ENCODE assay signal across 17 mouse cellular contexts in genomic region chr17:62286086-62287080, GRCm38 (mm10).
DNase-seq lines count a peak whose midpoint lies in the region; ATAC-seq and TF ChIP-seq lines count a peak whose summit lies in the region.
"Had no signal": no experiment of that assay in that cellular context is flagged by ENCODE, and none has a peak within 500 bp of the region (broad histone marks: within the 10 kb centered on the region; RNA-seq: fewer than 3 reads in every experiment).

No protein-coding gene starts in this region.

- peak overlapping the region; percentile 8; the same call in 1 of the 2 replicates for H3K4me2 ChIP-seq in heart, postnatal 0 days (ENCODE audit: low read depth, low read length)
- no peak overlapping the region for H3K4me2 ChIP-seq in kidney, embryonic 16.5 days (replicated peaks; ENCODE audit: low read depth, low read length)
- H3K4me2 ChIP-seq: heart, embryonic 11.5 days; kidney, embryonic 15.5 days; limb, embryonic 15.5 days had no signal

- H3K27ac ChIP-seq in heart, postnatal 0 days (ENCODE audit: low read depth), result no peak overlapping the region
- H3K27ac ChIP-seq in heart, embryonic 10.5 days, result no peak overlapping the region
- no peak overlapping the region for H3K27ac ChIP-seq in kidney, embryonic 16.5 days (ENCODE audit: low read length)
- H3K27ac ChIP-seq: kidney, embryonic 15.5 days; limb, embryonic 15.5 days; macrophage had no signal

- ATAC-seq in heart, postnatal 0 days (ENCODE audit: insufficient read depth, low read depth), result no peak
- ATAC-seq in kidney, embryonic 16.5 days (ENCODE audit: low FRiP score, low TSS enrichment), result no peak
- ATAC-seq: forebrain, postnatal 0 days; liver, postnatal 0 days had no signal

- no peaks in the 10 kb centered on the region for H3K9me3 ChIP-seq in heart, postnatal 0 days (replicated peaks; ENCODE audit: control insufficient read depth, low read length)
- H3K9me3 ChIP-seq in heart, embryonic 10.5 days, result no peaks in the 10 kb centered on the region
- H3K9me3 ChIP-seq in kidney, embryonic 16.5 days (ENCODE audit: low read length), result no peaks in the 10 kb centered on the region
- H3K9me3 ChIP-seq: kidney, embryonic 15.5 days; limb, embryonic 15.5 days had no signal

- no peaks in the 10 kb centered on the region for H3K27me3 ChIP-seq in heart, postnatal 0 days (ENCODE audit: control insufficient read depth, insufficient read depth, low read length)
- no peaks in the 10 kb centered on the region for H3K27me3 ChIP-seq in heart, embryonic 10.5 days (ENCODE audit: insufficient read depth, poor library complexity, severe bottlenecking)
- H3K27me3 ChIP-seq in kidney, embryonic 16.5 days (ENCODE audit: insufficient read depth, low read length), result no peaks in the 10 kb centered on the region
- H3K27me3 ChIP-seq: kidney, embryonic 15.5 days; limb, embryonic 15.5 days had no signal

- no peak overlapping the region for H3K9ac ChIP-seq in heart, postnatal 0 days (replicated peaks; ENCODE audit: low read depth, low read length)
- H3K9ac ChIP-seq in kidney, embryonic 16.5 days (replicated peaks; ENCODE audit: low read length), result no peak overlapping the region
- H3K9ac ChIP-seq: forebrain, postnatal 0 days; kidney, embryonic 15.5 days; limb, embryonic 15.5 days; liver, postnatal 0 days had no signal

- WGBS in heart, postnatal 0 days, result 42% methylated on average over 12 of the region's 12 CpGs
- WGBS in heart, embryonic 10.5 days, result 61% methylated on average over 12 of the region's 12 CpGs
- 77% methylated on average over 12 of the region's 12 CpGs for WGBS in kidney, embryonic 16.5 days

- no peak overlapping the region for H3K4me3 ChIP-seq in heart, postnatal 0 days (ENCODE audit: low read depth, low read length)
- no peak overlapping the region for H3K4me3 ChIP-seq in heart, embryonic 10.5 days
- no peak overlapping the region for H3K4me3 ChIP-seq in kidney, embryonic 16.5 days (ENCODE audit: low read length)
- H3K4me3 ChIP-seq: kidney, embryonic 15.5 days; limb, embryonic 15.5 days had no signal

- TF ChIP-seq CTCF in heart, postnatal 0 days (IDR thresholded peaks at IDR 0.05; ENCODE audit: low read depth), result no peak

- TF ChIP-seq EP300 in heart, postnatal 0 days (IDR thresholded peaks at IDR 0.05; ENCODE audit: low read depth), result no peak

- DNase-seq in heart, postnatal 0 days (ENCODE audit: low spot score), result no peak
- no peak for DNase-seq in heart, embryonic 10.5 days (ENCODE audit: low spot score)
- peak; percentile 69 for DNase-seq in 3T3-L1 (ENCODE audit: low read depth, low spot score)
- peak; percentile 89 for DNase-seq in brain, adult 2 months (ENCODE audit: low read depth, low spot score)
- peak; percentile 76 to 84 for DNase-seq in cerebellum, postnatal 10 days
- DNase-seq in kidney, postnatal 14 days, result no peak
- DNase-seq: adrenal gland, postnatal 25 days; forebrain, postnatal 0 days; gastrocnemius, postnatal 14 days; liver, postnatal 0 days; midbrain, embryonic 14.5 days; right cerebral cortex, postnatal 14 days had no signal

- no peaks in the 10 kb centered on the region for H3K4me1 ChIP-seq in heart, postnatal 0 days (ENCODE audit: control insufficient read depth, insufficient read depth)
- H3K4me1 ChIP-seq in heart, embryonic 10.5 days, result no peaks in the 10 kb centered on the region
- no peaks in the 10 kb centered on the region for H3K4me1 ChIP-seq in kidney, embryonic 16.5 days (ENCODE audit: insufficient read depth, low read length)
- H3K4me1 ChIP-seq: kidney, embryonic 15.5 days; limb, embryonic 15.5 days had no signal

- no peaks in the 10 kb centered on the region for H3K36me3 ChIP-seq in heart, postnatal 0 days (replicated peaks; ENCODE audit: control insufficient read depth, insufficient read depth, low read length)
- H3K36me3 ChIP-seq in heart, embryonic 10.5 days, result no peaks in the 10 kb centered on the region
- H3K36me3 ChIP-seq in kidney, embryonic 16.5 days (ENCODE audit: insufficient read depth, low read length), result no peaks in the 10 kb centered on the region
- H3K36me3 ChIP-seq: kidney, embryonic 15.5 days; limb, embryonic 15.5 days had no signal

Comparison
In these comparisons a context has a peak if more than half of its experiments do, and no peak if none do; other contexts are left out.
1. DNase-seq: peak in 3T3-L1 (single experiment), brain, adult 2 months (single experiment) and cerebellum, postnatal 10 days (2 of 2); none in heart, postnatal 0 days (single experiment), heart, embryonic 10.5 days (single experiment) and kidney, postnatal 14 days (single experiment).